Mouse (Mus musculus) Patski (cell line): ENCODE results near the gene Best2. TPM values are rescaled to one million over a fixed set of nuclear protein-coding genes. Genes with fewer than 3 reads are reported as not detected.

Source experiments
- ATAC-seq: fragments of 100-300 bp; one replicate; pipeline ENCODE4 v1.8.0; 2021
- CTCF ChIA-PET: fragments of 350-600 bp; sonication (Branson Sonifier 250); formaldehyde crosslinking; loops from one replicate; lab custom pipeline; 2022; ENCODE audit warnings: inconsistent platforms; lab: Charles Lee
- POLR2A ChIA-PET: fragments of 350-600 bp; sonication (Branson Sonifier 250); formaldehyde crosslinking; loops from one replicate; lab custom pipeline; 2022; ENCODE audit warnings: antibody characterized with exemption, inconsistent platforms; lab: Charles Lee
- DNase-seq: peaks from one replicate; pipeline ENCODE4 v3.0.0-alpha.2; 2011; ENCODE audit warnings: low read depth, low spot score
- H3K27me3 ChIP-seq: fragments of 371-371 bp; one replicate; pipeline ENCODE4 v1.5.1; 2021
- CTCF ChIP-seq: fragments of 100-300 bp; IDR thresholded peaks from one replicate; pipeline ENCODE4 v1.5.1; 2021
- in situ Hi-C: fragments of 300-500 bp; cut with MboI; formaldehyde crosslinking; loops from 3 replicates; pipeline ENCODE4 v1.11.1; 2018; ENCODE audit warnings: low pct_unique_long_range_greater_than_20kb, mixed read lengths
- polyA plus RNA-seq: library from polyadenylated mRNA; unstranded; gene quantifications from one replicate; pipeline ENCODE4 v1.2.3, GENCODE M21; 2021

The Best2 gene
- polyA plus RNA-seq, 1 experiment from 2014 or later: 0.05 TPM

GRCm38 (mm10) chr8:84973803-84974542, 40.4 kb downstream of the Best2 start:
- ATAC-seq (no peak), DNase-seq (no peak)
- ChIA-PET CTCF (interaction anchor here (0.9 to 13.4 kb wide), 13 partner anchors 8 to 161 kb away, joined by 3 to 351 read pairs (median 8); partner anchors contain the start of gene Hook2), POLR2A (interaction anchor here (1.1 to 9.8 kb wide), 5 partner anchors 14 to 55 kb away, joined by 3 to 225 read pairs (median 5); partner anchors contain the start of gene Hook2)
- TF ChIP-seq CTCF: no peak
- H3K27me3 ChIP-seq: no peaks in the 10 kb centered on the region
- in situ Hi-C loops: no loop called here

GRCm38 (mm10) chr8:84973079-84973478, 41.3 kb downstream of the Best2 start:
- POLR2A ChIA-PET: interaction anchor here (9.8 kb wide), 1 partner anchor 15 kb away, joined by 225 read pairs; the partner anchor contains the start of gene Hook2

GRCm38 (mm10) chr8:84970913-84971312, 43.4 kb downstream of the Best2 start:
- no peak for DNase-seq
- in situ Hi-C loops: no loop called here
- no peak for ATAC-seq
- CTCF ChIA-PET: interaction anchor here (5.2 to 13.4 kb wide), 2 partner anchors 20 to 26 kb away, joined by 44 to 351 read pairs; partner anchors contain the start of gene Hook2
- no peak for TF ChIP-seq CTCF
- H3K27me3 ChIP-seq: no peaks in the 10 kb centered on the region
- POLR2A ChIA-PET: interaction anchor here (1.5 to 2.0 kb wide), 3 partner anchors 11 to 19 kb away, joined by 5 to 6 read pairs (median 6); partner anchors contain the start of gene Hook2

More at GRCm38 (mm10) chr8:84973079-84973478, 41.3 kb downstream of the Best2 start:
- ATAC-seq: no peak
- no peak for TF ChIP-seq CTCF
- in situ Hi-C loops: no loop called here
- no peak for DNase-seq
- no peaks in the 10 kb centered on the region for H3K27me3 ChIP-seq
- CTCF ChIA-PET: interaction anchor here (1.4 to 13.4 kb wide), 4 partner anchors 16 to 160 kb away, joined by 3 to 351 read pairs (median 26); partner anchors contain the start of gene Hook2

GRCm38 (mm10) chr8:84970135-84970790, 44.1 kb downstream of the Best2 start:
- no peak for DNase-seq
- ChIA-PET CTCF (interaction anchor here (13.4 kb wide), 1 partner anchor 20 kb away, joined by 351 read pairs; the partner anchor contains the start of gene Hook2), POLR2A (interaction anchor here (1.5 to 2.7 kb wide), 5 partner anchors 10 to 20 kb away, joined by 5 to 15 read pairs (median 6); partner anchors contain the start of gene Hook2)
- no peak for TF ChIP-seq CTCF
- in situ Hi-C loops: no loop called here
- no peak for ATAC-seq
- H3K27me3 ChIP-seq: no peaks in the 10 kb centered on the region

GRCm38 (mm10) chr8:84969241-84970134, 44.8 kb downstream of the Best2 start, which contains the start of the genes Gm49661, Prdx2 and Rnaseh2a:
Gm49661 (minus strand) TSS chr8:84969433.
Prdx2 (plus strand) TSS chr8:84969587.
Rnaseh2a (minus strand) TSS chr8:84969767.
- POLR2A ChIA-PET: interaction anchor here (1.0 to 2.7 kb wide), 8 partner anchors 8 to 44 kb away, joined by 3 to 15 read pairs (median 6); partner anchors contain the start of gene Hook2
- ATAC-seq (peak; percentile 10), DNase-seq (no peak)
- no peaks in the 10 kb centered on the region for H3K27me3 ChIP-seq
- in situ Hi-C loops: no loop called here
- CTCF ChIA-PET: interaction anchor here (1.0 to 13.4 kb wide), 2 partner anchors 21 to 41 kb away, joined by 3 to 351 read pairs; partner anchors contain the start of gene Hook2
- no peak for TF ChIP-seq CTCF

GRCm38 (mm10) chr8:84968650-84969049, 45.7 kb downstream of the Best2 start:
- no peak for TF ChIP-seq CTCF
- DNase-seq (no peak), ATAC-seq (no peak)
- no peaks in the 10 kb centered on the region for H3K27me3 ChIP-seq
- ChIA-PET POLR2A (interaction anchor here (1.0 to 2.7 kb wide), 5 partner anchors 9 to 44 kb away, joined by 3 to 15 read pairs (median 8); no protein-coding TSS in a partner anchor), CTCF (interaction anchor here (0.9 to 13.4 kb wide), 3 partner anchors 21 to 41 kb away, joined by 3 to 351 read pairs (median 3); partner anchors contain the start of gene Hook2)
- in situ Hi-C loops: no loop called here

- DNase-seq: no peak
- in situ Hi-C loops: no loop called here
- H3K27me3 ChIP-seq: no peaks in the 10 kb centered on the region
- CTCF ChIA-PET: interaction anchor here (0.9 kb wide), 1 partner anchor 22 kb away, joined by 3 read pairs; no protein-coding TSS in a partner anchor
- ATAC-seq: no peak
- POLR2A ChIA-PET: interaction anchor here (0.8 to 2.9 kb wide), 6 partner anchors 8 to 22 kb away, joined by 3 to 17 read pairs (median 6); partner anchors contain the start of gene Junb
- TF ChIP-seq CTCF: no peak
Measured at GRCm38 (mm10) chr8:84967532-84968304, 46.6 kb downstream of the Best2 start.

- no peak for DNase-seq
- ChIA-PET POLR2A (interaction anchor here (1.2 to 2.9 kb wide), 3 partner anchors 9 to 14 kb away, joined by 3 to 17 read pairs (median 3); partner anchors contain the start of gene Junb), CTCF (interaction anchor here (0.8 to 1.2 kb wide), 4 partner anchors 8 to 31 kb away, joined by 3 to 4 read pairs (median 4); no protein-coding TSS in a partner anchor)
- ATAC-seq: no peak
- in situ Hi-C loops: no loop called here
- no peak for TF ChIP-seq CTCF
- H3K27me3 ChIP-seq: no peaks in the 10 kb centered on the region
Measured at GRCm38 (mm10) chr8:84966603-84967002, 47.7 kb downstream of the Best2 start.
